Mouse (Mus musculus) heart, embryonic 16.5 days (tissue): ENCODE data around the gene Frrs1l. TPM values are rescaled to one million over a fixed set of nuclear protein-coding genes. Genes with fewer than 3 reads are reported as not detected.

ENCODE experiments used
- ATAC-seq: fragments of 200-750 bp; cut with Nextera tagmentation; replicated peaks from 2 replicates; pipeline ENCODE4 v1.8.0; 2017; ENCODE audit warnings: moderate number of reproducible peaks; ENCODE audit not compliant: insufficient read depth, low FRiP score; ENCODE audit errors: extremely low read depth
- H3K27ac ChIP-seq: fragments of 300-500 bp; sonication (generic); 2 replicates; pipeline ENCODE4 v1.5.1; 2014; ENCODE audit warnings: mild to moderate bottlenecking, low read length, control low read depth, moderate library complexity
- H3K27me3 ChIP-seq: fragments of 300-500 bp; sonication (generic); 2 replicates; pipeline ENCODE4 v1.6.1; 2014; ENCODE audit warnings: low read length, mixed read lengths; ENCODE audit not compliant: control insufficient read depth, insufficient read depth
- H3K36me3 ChIP-seq: fragments of 300-500 bp; sonication (generic); 2 replicates; pipeline ENCODE4 v1.6.1; 2014; ENCODE audit not compliant: control insufficient read depth, insufficient read depth
- H3K4me1 ChIP-seq: fragments of 300-500 bp; sonication (generic); 2 replicates; pipeline ENCODE4 v1.6.1; 2014; ENCODE audit warnings: low read length, mixed read lengths; ENCODE audit not compliant: control insufficient read depth, insufficient read depth
- H3K4me2 ChIP-seq: fragments of 300-500 bp; sonication (generic); 2 replicates; pipeline ENCODE4 v1.6.1; 2014; ENCODE audit warnings: low read depth, mild to moderate bottlenecking, control low read depth, low read length
- H3K4me3 ChIP-seq: fragments of 300-500 bp; sonication (generic); 2 replicates; pipeline ENCODE4 v1.5.1; 2014; ENCODE audit warnings: mild to moderate bottlenecking, control low read depth, low read length
- H3K9ac ChIP-seq: fragments of 300-500 bp; sonication (generic); 2 replicates; pipeline ENCODE4 v1.6.1; 2014; ENCODE audit warnings: low read length, control low read depth
- H3K9me3 ChIP-seq: fragments of 300-500 bp; sonication (generic); replicated peaks from 2 replicates; pipeline ENCODE4 v1.6.1; 2016; ENCODE audit warnings: low read length; ENCODE audit not compliant: control insufficient read depth
- WGBS: fragments of 180-500 bp; shearing (Covaris S2); extraction: QIAGEN DNeasy Blood & Tissue Kit; methylation state at CpG from one replicate; pipeline ENCODE4 v1.1.7; 2014; 5-methylcytosine and 5-hydroxymethylcytosine counted together
- polyA plus RNA-seq: library from polyadenylated mRNA; unstranded; fragments of >200 nt; fragmentation: Nextera tagmentation; extraction: Ambion mirVana; gene quantifications from 2 replicates; pipeline ENCODE4 v1.2.1, GENCODE M21; 2015

Gene Frrs1l
- polyA plus RNA-seq, 1 experiment from 2014 or later, result 0.14 TPM

GRCm38 (mm10) chr4:57016366-57017171 lies 26.4 kb upstream of the Frrs1l start:
- Histone ChIP-seq H3K4me1 (no peaks in the 10 kb centered on the region), H3K36me3 (no peaks in the 10 kb centered on the region), H3K4me2 (no peak overlapping the region), H3K27ac (no peak overlapping the region), H3K9me3 (no peaks in the 10 kb centered on the region), H3K27me3 (no peaks in the 10 kb centered on the region; the same call in none of the 2 replicates), H3K9ac (no peak overlapping the region), H3K4me3 (no peak overlapping the region)
- 46% methylated on average over 18 of the region's 18 CpGs for WGBS
- ATAC-seq, result no peak

GRCm38 (mm10) chr4:57015032-57015431 lies 24.8 kb upstream of the Frrs1l start:
- WGBS, result 88% methylated on average over 5 of the region's 5 CpGs
- Histone ChIP-seq H3K9ac (no peak overlapping the region), H3K36me3 (no peaks in the 10 kb centered on the region), H3K27ac (no peak overlapping the region), H3K4me1 (no peaks in the 10 kb centered on the region), H3K27me3 (peaks cover 2% of the 10 kb centered on the region), H3K4me2 (no peak overlapping the region), H3K4me3 (no peak overlapping the region), H3K9me3 (no peaks in the 10 kb centered on the region)
- no peak for ATAC-seq

- H3K9ac ChIP-seq, result no peak overlapping the region
- no peak for ATAC-seq
- 54% methylated on average over 8 of the region's 8 CpGs for WGBS
- no peaks in the 10 kb centered on the region for H3K36me3 ChIP-seq
- H3K4me1 ChIP-seq, result no peaks in the 10 kb centered on the region
- no peak overlapping the region for H3K4me3 ChIP-seq
- no peak overlapping the region for H3K27ac ChIP-seq
- H3K27me3 ChIP-seq, result peaks cover 6% of the 10 kb centered on the region
- no peak overlapping the region for H3K4me2 ChIP-seq
- no peaks in the 10 kb centered on the region for H3K9me3 ChIP-seq
These were observed 21.4 kb upstream of the Frrs1l start for GRCm38 (mm10) chr4:57011454-57012046.

- ATAC-seq, result no peak
These were observed 20.7 kb upstream of the Frrs1l start for GRCm38 (mm10) chr4:57010919-57011318.

GRCm38 (mm10) chr4:57010425-57010824 lies 20.2 kb upstream of the Frrs1l start:
- 27% methylated on average over 5 of the region's 5 CpGs for WGBS
- Histone ChIP-seq H3K9me3 (no peaks in the 10 kb centered on the region), H3K4me3 (no peak overlapping the region), H3K9ac (no peak overlapping the region), H3K27ac (no peak overlapping the region), H3K27me3 (peaks cover 6% of the 10 kb centered on the region), H3K4me1 (no peaks in the 10 kb centered on the region), H3K4me2 (no peak overlapping the region), H3K36me3 (no peaks in the 10 kb centered on the region)
- no peak for ATAC-seq

More at GRCm38 (mm10) chr4:57010919-57011318, 20.7 kb upstream of the Frrs1l start:
- H3K9ac ChIP-seq, result no peak overlapping the region
- H3K36me3 ChIP-seq, result no peaks in the 10 kb centered on the region
- H3K27me3 ChIP-seq, result peaks cover 6% of the 10 kb centered on the region
- no peak overlapping the region for H3K27ac ChIP-seq
- WGBS, result 20% methylated on average over 6 of the region's 6 CpGs
- no peak overlapping the region for H3K4me3 ChIP-seq
- H3K4me2 ChIP-seq, result no peak overlapping the region
- H3K9me3 ChIP-seq, result no peaks in the 10 kb centered on the region
- H3K4me1 ChIP-seq, result no peaks in the 10 kb centered on the region

- ATAC-seq, result no peak
These were observed 17.5 kb upstream of the Frrs1l start for GRCm38 (mm10) chr4:57007717-57008116.

GRCm38 (mm10) chr4:57005011-57005410 lies 14.8 kb upstream of the Frrs1l start:
- Histone ChIP-seq H3K4me2 (no peak overlapping the region), H3K27ac (no peak overlapping the region), H3K9ac (no peak overlapping the region), H3K9me3 (no peaks in the 10 kb centered on the region), H3K27me3 (peaks cover 4% of the 10 kb centered on the region), H3K36me3 (no peaks in the 10 kb centered on the region), H3K4me1 (no peaks in the 10 kb centered on the region), H3K4me3 (no peak overlapping the region)
- no peak for ATAC-seq
- WGBS, result 64% methylated on average over 8 of the region's 8 CpGs

More at GRCm38 (mm10) chr4:57007717-57008116, 17.5 kb upstream of the Frrs1l start:
- no peaks in the 10 kb centered on the region for H3K4me1 ChIP-seq
- H3K27me3 ChIP-seq, result peaks cover 6% of the 10 kb centered on the region
- no peaks in the 10 kb centered on the region for H3K9me3 ChIP-seq
- no peak overlapping the region for H3K9ac ChIP-seq
- H3K36me3 ChIP-seq, result no peaks in the 10 kb centered on the region
- WGBS, result 65% methylated on average over 9 of the region's 9 CpGs
- H3K4me3 ChIP-seq, result no peak overlapping the region
- H3K27ac ChIP-seq, result no peak overlapping the region
- no peak overlapping the region for H3K4me2 ChIP-seq

GRCm38 (mm10) chr4:57003886-57004285 lies 13.7 kb upstream of the Frrs1l start:
- Histone ChIP-seq H3K9me3 (no peaks in the 10 kb centered on the region), H3K27ac (no peak overlapping the region), H3K9ac (no peak overlapping the region), H3K36me3 (no peaks in the 10 kb centered on the region), H3K4me1 (no peaks in the 10 kb centered on the region), H3K27me3 (no peaks in the 10 kb centered on the region), H3K4me2 (no peak overlapping the region), H3K4me3 (no peak overlapping the region)
- WGBS, result 86% methylated on average over 8 of the region's 8 CpGs
- no peak for ATAC-seq

- 59% methylated on average over 3 of the region's 3 CpGs for WGBS
- H3K27me3 ChIP-seq, result no peaks in the 10 kb centered on the region
- H3K4me1 ChIP-seq, result no peaks in the 10 kb centered on the region
- H3K36me3 ChIP-seq, result no peaks in the 10 kb centered on the region
- no peak for ATAC-seq
- H3K9me3 ChIP-seq, result no peaks in the 10 kb centered on the region
- H3K4me3 ChIP-seq, result no peak overlapping the region
- no peak overlapping the region for H3K4me2 ChIP-seq
- H3K27ac ChIP-seq, result no peak overlapping the region
- H3K9ac ChIP-seq, result no peak overlapping the region
These were observed 12.6 kb upstream of the Frrs1l start for GRCm38 (mm10) chr4:57002751-57003150.
